Mouse (Mus musculus): ENCODE data around the gene Eif2b1. TPM values are rescaled to one million over a fixed set of nuclear protein-coding genes. Genes with fewer than 3 reads are reported as not detected.
"Not testable (repeated sequence)": the region's sequence is repeated elsewhere in the genome, so short reads cannot be mapped to it uniquely, and the experiment has no call there.

The Eif2b1 gene
- total RNA-seq, 2 experiments from 2014 or later = 41.7 to 42.0 TPM

DNA sequence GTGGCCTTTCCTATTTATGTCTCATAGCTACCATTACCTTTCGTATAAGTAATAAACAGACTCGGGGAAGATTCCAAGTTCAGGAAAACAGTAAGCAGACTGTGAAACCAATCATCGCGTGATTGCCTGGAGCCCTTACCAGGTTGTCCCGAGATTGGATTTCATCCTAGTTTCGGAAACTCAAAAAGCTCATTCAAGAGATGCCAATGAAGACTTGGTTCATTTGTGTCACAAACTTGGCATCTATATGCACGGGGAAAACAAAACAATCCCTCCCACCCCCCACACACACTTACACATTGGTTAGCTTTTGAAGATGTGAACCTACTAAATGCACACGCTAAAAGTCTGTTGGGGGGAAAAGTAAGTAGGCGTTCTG is 26.8 kb downstream of the Eif2b1 start:
- intact Hi-C loops (cut with DNase I) = no loop called here

GRCm38 (mm10) chr5:124551349-124552093 is 27.4 kb downstream of the Eif2b1 start:
- DNase-seq (ENCODE audit: low spot score in 2 of 2); intact Hi-C loops (cut with DNase I): not testable (repeated sequence)

More for the DNA sequence above, 26.8 kb downstream of the Eif2b1 start:
- DNase-seq (ENCODE audit: low spot score in 2 of 2) = no peak

DNA sequence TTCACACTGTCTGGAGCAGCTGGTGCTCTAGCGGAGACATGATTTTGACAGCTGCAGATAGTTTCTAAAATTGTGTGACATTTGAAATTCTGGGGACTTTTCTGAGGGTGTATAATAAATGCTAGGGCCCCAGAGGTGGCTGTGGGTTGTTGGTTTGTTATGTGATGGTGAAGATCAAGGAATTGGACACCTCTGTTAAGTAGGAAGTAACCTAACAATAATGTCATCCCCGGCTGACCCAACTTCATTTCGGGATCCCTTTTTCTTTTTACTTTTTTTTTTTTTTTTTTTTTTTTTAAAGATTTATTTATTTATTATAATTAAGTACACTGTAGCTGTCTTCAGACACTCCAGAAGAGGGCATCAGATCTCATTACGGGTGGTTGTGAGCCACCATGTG is 28.2 kb downstream of the Eif2b1 start:
- intact Hi-C loops (cut with DNase I); DNase-seq (ENCODE audit: low spot score in 2 of 2): not testable (repeated sequence)

DNA sequence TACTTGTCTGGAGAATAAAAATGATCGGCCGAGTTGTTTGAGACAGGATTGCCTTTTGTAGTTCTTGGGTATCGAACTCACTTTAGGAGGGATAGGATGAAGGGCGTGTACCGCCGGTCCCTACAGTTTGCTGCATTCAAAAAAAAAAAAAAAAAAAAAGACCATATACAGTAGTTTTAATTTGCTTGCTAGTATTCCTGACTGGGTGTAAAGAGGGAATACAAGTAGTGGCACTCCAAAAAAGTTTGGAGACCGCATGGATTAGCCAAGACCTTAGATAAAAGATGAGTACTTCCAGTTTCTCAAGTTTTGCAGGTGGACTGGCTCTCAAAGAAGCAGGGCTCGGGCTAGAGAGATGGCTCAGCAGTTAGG is 37.3 kb downstream of the Eif2b1 start:
- intact Hi-C loops (cut with DNase I) = no loop called here
- DNase-seq (ENCODE audit: low spot score in 2 of 2) = no peak

- peak in 1 of 2 experiments; percentile 39 for DNase-seq (ENCODE audit: low spot score in 2 of 2)
- intact Hi-C loops (cut with DNase I) = no loop called here
Measured at GRCm38 (mm10) chr5:124540905-124541601, 37.9 kb downstream of the Eif2b1 start.

- peak; percentile 97 to 98 for DNase-seq (ENCODE audit: low spot score in 2 of 2)
- intact Hi-C loops (cut with DNase I) = no loop called here
Measured at GRCm38 (mm10) chr5:124540383-124540786, 38.5 kb downstream of the Eif2b1 start, which contains the start of gene Tmed2. TSS of gene Tmed2 (plus strand) at chr5:124540695.

DNA sequence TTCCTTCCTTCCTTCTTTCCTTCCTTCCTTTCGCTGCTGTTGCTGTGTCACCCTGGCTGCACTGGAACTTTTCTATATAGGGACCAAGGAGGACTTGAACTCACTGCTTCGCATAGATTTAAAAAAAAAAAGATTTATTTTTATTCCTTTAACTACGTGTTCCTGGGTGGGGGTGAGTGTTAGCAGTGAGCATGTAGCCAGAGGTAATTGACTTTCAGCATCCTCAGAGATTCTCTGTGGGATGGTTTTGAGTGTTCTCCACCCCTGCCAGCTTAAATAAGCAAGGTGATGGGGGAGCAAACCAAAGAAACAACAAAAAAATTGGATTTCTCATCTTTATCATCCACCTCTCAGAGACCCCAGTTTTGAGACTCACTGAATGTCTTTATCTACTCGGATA is 39.0 kb downstream of the Eif2b1 start:
- no peak for DNase-seq (ENCODE audit: low spot score in 2 of 2)
- intact Hi-C loops (cut with DNase I) = loop anchor here (5.0 kb wide), 1 partner anchor 103 kb away; the partner anchor contains the start of gene Kmt5a

- peak; percentile 74 to 76 for DNase-seq (ENCODE audit: low spot score in 2 of 2)
- intact Hi-C loops (cut with DNase I) = loop anchor here (5.0 kb wide), 1 partner anchor 102 kb away; the partner anchor contains the start of gene Kmt5a
Measured at GRCm38 (mm10) chr5:124538813-124539792, 39.8 kb downstream of the Eif2b1 start.

- DNase-seq (ENCODE audit: low spot score in 2 of 2) = no peak
- intact Hi-C loops (cut with DNase I) = loop anchor here (5.0 kb wide), 1 partner anchor 99 kb away; the partner anchor contains the start of gene Kmt5a
Measured at GRCm38 (mm10) chr5:124536776-124537175, 42.2 kb downstream of the Eif2b1 start.

DNA sequence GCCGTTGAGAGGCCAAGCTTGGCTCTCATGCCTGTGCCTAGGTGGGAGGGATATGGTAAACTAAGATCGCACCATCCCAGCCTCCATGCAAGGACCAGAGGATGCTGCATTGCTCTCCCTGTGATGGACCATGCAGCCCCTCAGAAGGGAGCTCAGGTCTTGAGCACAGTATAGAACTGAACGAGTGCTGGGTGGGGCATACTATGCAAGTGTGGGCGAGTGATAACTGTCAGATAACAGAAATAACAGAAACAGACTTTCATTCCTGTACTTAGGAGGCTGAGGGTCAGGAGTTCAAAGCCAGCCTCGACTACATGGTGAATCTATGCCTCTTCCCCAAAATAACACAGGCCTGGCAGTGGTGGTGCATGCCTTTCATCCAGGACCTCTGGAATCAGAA is 43.9 kb downstream of the Eif2b1 start:
- intact Hi-C loops (cut with DNase I) = loop anchor here (5.0 kb wide), 1 partner anchor 98 kb away; the partner anchor contains the start of gene Kmt5a
- no peak for DNase-seq (ENCODE audit: low spot score in 2 of 2)

DNA sequence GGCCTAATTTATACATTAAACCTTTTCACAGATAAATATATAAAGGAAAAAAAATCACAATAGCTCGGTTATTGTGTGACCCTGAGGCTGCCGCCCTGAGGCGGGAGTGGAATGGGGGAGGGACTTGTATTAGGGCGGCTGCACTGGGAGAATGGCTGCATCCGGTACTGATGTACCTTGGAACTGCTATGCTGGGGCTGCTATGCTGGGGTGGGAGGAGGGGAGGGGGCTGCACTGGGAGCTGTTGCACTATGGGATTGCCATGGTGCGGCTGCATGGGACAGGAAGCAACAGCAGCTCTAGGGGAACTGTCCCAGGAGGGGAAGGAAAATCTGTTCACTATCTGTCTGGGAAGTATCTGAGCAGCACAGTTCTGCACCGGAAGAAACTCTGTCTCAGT is 46.5 kb downstream of the Eif2b1 start:
- intact Hi-C loops (cut with DNase I) = loop anchor here (5.0 kb wide), 1 partner anchor 50 kb away; the partner anchor contains the start of gene Snrnp35
- no peak for DNase-seq (ENCODE audit: low spot score in 2 of 2)

DNA sequence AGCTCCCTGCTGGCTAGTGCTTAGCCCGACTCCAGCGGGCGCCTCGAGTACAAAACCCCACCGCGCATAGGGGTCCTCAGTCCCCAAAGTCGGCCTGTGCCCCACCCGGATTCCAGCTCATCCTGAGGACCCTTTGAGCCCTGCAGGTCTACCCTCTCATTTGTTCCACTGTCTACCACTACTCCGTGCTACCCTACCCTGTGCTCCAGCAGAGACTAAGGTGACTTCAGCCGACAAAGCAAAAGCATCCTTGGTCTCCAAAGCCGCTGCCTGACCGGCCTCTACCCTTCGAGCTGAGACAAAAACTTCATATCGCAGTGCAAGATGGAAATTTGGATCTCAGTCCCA is 47.4 kb downstream of the Eif2b1 start:
- no peak for DNase-seq (ENCODE audit: low spot score in 2 of 2)
- intact Hi-C loops (cut with DNase I) = loop anchor here (5.0 kb wide), 1 partner anchor 49 kb away; the partner anchor contains the start of gene Snrnp35

DNA sequence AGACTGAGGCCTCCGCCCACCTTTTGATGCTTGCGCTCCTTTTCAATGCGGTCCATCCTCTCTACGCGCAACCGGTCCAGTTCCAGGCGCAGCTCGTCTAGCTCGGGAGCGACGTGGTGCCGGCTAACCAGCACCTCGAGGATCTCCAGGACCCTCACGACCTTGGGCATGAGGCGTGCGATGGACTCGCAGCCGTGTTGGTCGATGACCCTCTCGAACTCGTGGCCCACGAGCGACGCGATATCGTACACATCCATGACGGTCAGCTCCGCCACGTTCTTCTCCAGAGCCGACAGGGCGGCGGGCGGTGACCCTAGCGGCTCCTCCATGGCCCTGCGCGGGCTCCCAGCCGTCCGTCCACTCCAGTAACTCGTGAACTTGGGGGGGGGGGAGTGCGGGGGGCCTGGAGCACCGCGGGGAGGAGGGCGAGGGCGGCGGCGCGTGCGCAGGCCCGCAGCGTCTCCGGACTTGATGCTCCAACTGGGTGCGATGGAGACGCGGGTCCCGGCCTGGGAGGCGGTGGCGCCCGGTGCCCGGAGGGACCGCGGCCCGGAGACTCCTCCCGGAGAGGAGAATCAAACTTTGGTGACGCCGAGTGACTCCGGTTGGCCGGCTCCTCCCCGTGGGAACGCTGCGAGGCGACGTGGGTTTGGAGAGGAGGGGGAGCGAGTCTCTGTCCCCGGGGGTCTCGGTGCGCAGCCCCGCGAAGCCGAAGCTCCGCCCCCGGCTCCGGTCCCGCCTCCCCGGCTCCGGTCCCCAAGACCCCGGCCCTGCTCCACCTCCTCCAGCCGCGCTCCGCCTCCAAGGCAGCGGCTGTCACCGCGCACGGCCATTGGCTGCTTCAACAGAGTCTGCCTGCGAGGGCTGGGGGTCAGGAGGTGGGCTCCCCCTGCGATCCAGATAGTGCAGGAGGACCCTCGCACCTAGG is 48.0 kb downstream of the Eif2b1 start, which contains the start of gene Rilpl1:
Gene Rilpl1, minus strand, starts transcription at position 737 of the 928 bp plus-strand sequence.
- DNase-seq (ENCODE audit: low spot score in 2 of 2) = peak; percentile 51 to 76
- intact Hi-C loops (cut with DNase I) = loop anchor here (5.0 kb wide), 1 partner anchor 49 kb away; the partner anchor contains the start of gene Snrnp35

DNA sequence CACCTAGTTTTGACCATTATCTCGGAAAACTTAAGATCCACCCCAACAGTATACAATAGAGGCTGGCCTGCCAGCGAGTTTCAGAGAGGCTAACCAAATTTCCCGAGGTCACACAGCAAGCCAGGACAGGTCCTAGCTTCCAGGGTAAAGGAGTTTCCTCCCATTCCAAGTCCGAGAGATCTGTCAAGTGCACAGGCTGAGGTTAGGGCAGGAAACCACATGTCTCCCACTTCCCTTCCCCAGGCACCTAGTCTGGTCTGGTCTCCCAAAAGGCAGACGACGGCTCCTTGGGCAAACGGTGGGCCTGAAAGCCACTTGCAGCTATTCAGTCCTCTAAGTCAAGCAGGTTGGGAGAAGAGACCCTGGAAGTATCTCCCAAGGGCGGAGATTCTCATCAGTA is 49.2 kb downstream of the Eif2b1 start:
- intact Hi-C loops (cut with DNase I) = loop anchor here (5.0 kb wide), 1 partner anchor 47 kb away; the partner anchor contains the start of gene Snrnp35
- no peak for DNase-seq (ENCODE audit: low spot score in 2 of 2)

- intact Hi-C loops (cut with DNase I) = no loop called here
- no peak for DNase-seq (ENCODE audit: low spot score in 2 of 2)
Measured at GRCm38 (mm10) chr5:124529191-124529651, 49.7 kb downstream of the Eif2b1 start.

DNA sequence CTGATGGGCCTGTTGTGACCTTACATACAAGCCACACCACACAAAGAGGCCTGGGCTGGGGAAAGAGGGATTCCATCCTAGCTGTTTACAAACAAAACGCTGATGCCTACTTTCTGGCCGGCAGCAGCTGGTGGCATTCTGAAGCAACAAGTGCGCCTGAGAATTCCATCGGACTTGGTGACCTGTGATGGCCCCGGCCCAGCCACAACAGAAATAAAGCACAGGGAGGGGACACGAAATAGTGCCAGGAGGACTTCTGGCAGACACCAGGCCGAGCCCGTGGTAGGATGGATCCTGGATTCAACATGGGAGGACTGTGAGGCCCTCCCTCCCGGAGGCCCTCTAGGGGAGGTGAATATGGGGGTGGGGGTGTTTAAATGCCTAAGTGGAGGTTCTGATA is 50.1 kb downstream of the Eif2b1 start:
- intact Hi-C loops (cut with DNase I) = no loop called here
- no peak for DNase-seq (ENCODE audit: low spot score in 2 of 2)

DNA sequence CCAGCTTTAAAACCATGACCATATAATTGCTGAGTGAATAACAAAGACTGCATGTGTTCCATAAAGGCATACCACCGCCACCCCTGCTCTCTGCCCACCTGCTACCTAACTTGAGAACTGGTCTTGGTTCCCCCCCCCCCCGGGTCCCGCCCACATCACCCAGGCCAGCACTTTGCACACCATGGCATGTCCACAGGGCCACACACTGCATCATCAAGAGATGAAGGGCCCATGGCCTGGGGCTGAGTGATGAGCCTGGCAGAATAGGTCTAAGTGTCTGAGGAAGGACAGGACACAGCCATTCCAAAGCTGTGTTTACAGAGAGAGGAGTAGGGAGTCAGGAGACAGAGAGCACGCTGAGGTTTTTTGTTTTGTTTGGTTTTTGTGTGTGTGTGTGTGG is 50.6 kb downstream of the Eif2b1 start:
- intact Hi-C loops (cut with DNase I) = no loop called here

GRCm38 (mm10) chr5:124524943-124525342 is 54.0 kb downstream of the Eif2b1 start:
- intact Hi-C loops (cut with DNase I) = no loop called here
- no peak for DNase-seq (ENCODE audit: low spot score in 2 of 2)

More for the DNA sequence above, 50.6 kb downstream of the Eif2b1 start:
- no peak for DNase-seq (ENCODE audit: low spot score in 2 of 2)
